Mouse (Mus musculus): ENCODE measurements around the gene Best3.

DNA sequence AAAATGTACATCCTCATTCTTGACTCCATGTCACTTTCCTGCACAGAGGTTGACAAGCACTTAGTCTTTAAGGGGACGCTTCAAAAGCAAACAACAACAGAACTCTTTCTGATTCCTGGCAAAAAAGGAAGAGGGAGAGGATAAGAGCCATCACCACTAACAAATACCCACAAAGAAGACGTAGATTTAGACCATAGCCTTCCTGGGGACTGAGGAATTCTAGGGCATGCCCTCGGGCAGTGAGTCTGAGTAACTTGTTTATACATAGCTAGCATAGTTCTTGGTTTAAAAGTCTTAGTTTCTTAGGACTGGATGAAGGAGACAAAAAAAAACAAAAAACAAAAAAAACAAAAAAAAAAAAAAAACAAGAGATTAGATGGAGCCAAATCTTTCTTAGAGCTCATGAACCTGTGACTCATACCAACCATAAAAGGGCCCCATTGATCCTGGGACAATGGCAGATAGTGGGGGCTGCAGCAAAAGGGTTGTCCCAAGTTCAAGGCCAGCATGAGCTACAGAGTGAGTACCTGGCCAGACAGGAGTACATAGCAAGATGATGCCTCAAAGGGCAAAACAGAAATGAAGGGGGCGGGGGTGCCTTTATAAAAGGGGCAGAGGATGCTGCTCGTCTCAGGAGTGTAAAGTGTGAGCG lies 9.6 kb downstream of the Best3 start:
- no peak for TF ChIP-seq CTCF (IDR thresholded peaks at IDR 0.05; ENCODE audit: borderline replicate concordance, control insufficient read depth, extremely low read depth, insufficient read depth, low read length, poor library complexity)
- no peak for TF ChIP-seq POLR2A (IDR thresholded peaks at IDR 0.05; ENCODE audit: control insufficient read depth, extremely low read depth, insufficient read depth, low read length, poor library complexity)

All from thymus, adult 2 months (tissue).